Mouse (Mus musculus) retina, adult 2 months (tissue): Measurements from ENCODE around the gene Pdcd2.
A peak's percentile ranks its signal among the peaks of the same experiment; 100 is the strongest.

Experiments
- DNase-seq: peaks from one replicate; pipeline ENCODE4 v3.0.0-alpha.2; 2012; ENCODE audit warnings: low read depth, low spot score

The Pdcd2 gene

GRCm38 (mm10) chr17:15499656-15500394 is 27.3 kb downstream of the Pdcd2 start, which contains the start of the genes Psmb1 and Tbp:
Gene Psmb1, minus strand, starts transcription at chr17:15499751.
Gene Tbp, plus strand, starts transcription at chr17:15499888.
- DNase-seq = peak; percentile 96

DNA sequence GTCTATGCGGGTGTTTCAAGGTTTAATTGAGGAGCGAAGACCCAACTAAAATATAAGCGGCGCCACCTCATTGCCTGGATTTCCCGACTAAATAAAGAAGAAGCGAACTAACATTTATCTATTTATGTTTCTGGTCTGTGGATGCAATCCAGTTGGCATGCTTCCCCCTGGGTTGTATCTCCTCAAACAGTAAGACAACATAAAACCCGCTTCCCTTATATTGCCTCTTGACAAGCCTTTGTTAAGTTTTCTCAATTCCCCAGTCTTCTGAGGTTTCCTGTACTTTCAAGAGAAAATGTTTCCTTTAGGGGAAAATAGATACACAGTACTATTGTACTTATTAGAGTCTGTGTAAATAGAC is 28.4 kb downstream of the Pdcd2 start:
- peak; percentile 1 for DNase-seq

DNA sequence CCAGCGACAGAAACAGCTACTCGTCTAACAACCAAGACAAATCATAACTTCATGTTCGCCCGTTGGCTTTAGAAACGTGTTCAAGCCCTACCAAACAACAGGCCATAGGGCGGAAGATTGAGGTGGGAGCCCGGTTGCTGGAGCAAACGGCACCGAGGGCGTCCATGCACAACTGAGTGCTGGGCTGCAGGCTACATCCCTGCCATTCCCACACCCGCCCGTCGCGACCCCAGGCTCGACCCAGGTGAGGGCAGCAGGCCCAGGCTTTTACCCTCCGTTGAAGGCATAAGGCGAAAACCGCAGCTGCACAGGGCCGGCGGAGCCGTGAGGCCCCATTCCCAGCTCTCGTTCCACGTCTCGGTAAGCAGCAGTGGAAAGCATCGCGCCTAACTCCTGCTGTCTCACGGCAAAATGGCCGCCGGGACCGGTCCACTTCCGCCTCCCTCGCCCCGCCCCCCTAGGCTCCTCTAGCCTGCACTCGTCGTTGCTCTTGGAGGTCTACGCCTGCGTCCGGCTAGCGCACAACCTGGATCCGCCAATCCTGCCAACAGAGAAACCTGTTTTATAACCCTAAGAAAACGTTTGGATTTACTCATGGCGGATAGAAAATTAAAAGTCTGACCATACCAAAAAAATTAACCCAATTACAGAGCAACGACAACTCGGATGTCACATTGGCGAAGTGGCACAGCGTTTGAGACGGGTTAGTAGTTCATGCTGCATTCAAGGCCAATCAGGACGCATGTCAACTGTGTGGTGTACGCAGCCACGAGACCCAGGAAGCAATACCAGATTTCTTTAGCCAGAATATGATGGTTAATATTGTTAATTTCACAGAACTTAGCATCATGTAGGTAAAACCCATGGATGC is 29.0 kb downstream of the Pdcd2 start:
- DNase-seq = peak; percentile 81

DNA sequence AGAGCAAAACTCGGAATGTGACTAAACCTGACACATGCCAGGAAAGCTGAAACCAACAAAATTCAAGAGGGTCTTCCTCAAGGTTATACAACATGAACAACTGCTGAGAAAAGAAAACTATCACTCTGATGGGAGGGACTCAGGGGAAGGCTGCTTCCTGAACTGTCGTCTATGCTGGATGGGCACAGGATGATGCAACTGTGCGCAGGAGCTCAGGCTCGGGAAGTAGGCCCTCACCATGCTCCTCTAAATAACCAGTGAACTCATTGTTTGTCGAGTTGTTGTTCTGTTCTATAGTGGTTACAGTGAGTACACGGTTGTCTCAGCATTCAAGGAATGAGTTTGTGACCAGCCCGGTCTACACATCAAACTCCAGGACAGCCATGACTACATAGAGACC is 36.6 kb downstream of the Pdcd2 start:
- DNase-seq = no peak

DNA sequence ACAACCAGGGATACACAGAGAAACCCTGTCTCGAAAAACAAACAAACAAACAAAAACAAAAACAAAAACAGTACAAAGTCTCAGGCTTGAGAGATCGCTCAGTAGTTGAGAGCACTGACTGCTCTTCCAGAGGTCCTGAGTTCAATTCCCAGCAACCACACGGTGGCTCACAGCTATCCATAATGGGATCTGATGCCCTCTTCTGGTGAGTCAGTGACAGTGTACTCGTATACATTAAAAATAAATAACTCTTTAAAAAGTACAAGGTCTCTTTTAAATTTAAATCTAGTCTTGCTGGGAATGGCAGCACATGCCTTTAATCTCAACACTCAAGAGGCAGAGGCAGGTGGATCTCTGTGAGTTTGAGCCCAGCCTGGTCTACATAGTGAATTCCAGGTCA is 54.4 kb downstream of the Pdcd2 start:
- DNase-seq = no peak
